Mouse (Mus musculus) bone marrow macrophage, adult 2 months (primary cell): Measurements from ENCODE around the gene Ankrd7.

Experiments
- CTCF ChIP-seq: IDR thresholded peaks from 2 replicates; pipeline ENCODE4 v1.5.1; 2012; ENCODE audit warnings: low read depth, mild to moderate bottlenecking, low read length, moderate library complexity
- POLR2A ChIP-seq: IDR thresholded peaks from 2 replicates; pipeline ENCODE4 v1.6.1; 2012; ENCODE audit warnings: mild to moderate bottlenecking, low read depth, low read length, borderline replicate concordance

- TF ChIP-seq CTCF (no peak), POLR2A (no peak)
These were observed 33.2 kb upstream of the Ankrd7 start for GRCm38 (mm10) chr6:18832958-18833357.
